Mouse (Mus musculus): ENCODE measurements around the gene Rnh1. TPM values are rescaled to one million over a fixed set of nuclear protein-coding genes. Genes with fewer than 3 reads are reported as not detected.
A peak's percentile ranks its signal among the peaks of the same experiment; 100 is the strongest.

Rnh1 gene
- polyA plus RNA-seq (2015; fragmentation: Nextera tagmentation; extraction: Ambion mirVana): 40.6 and 44.4 TPM in 2 replicates

- H3K4me1 ChIP-seq: peaks cover 25% of the 10 kb centered on the region
- H3K4me2 ChIP-seq: peak within 1 kb of the TSS; percentile 84
- no peaks in the 10 kb centered on the region for H3K27me3 ChIP-seq (replicated peaks)
- H3K4me3 ChIP-seq: peak within 1 kb of the TSS; percentile 55
- H3K27ac ChIP-seq: peak within 1 kb of the TSS; percentile 95
- WGBS: 2% methylated on average over 55 of the region's 55 CpGs
- peak; percentile 98 for ATAC-seq (replicated peaks)
- no peaks in the 10 kb centered on the region for H3K36me3 ChIP-seq (replicated peaks)
- H3K9me3 ChIP-seq: no peaks in the 10 kb centered on the region
- H3K9ac ChIP-seq: peak within 1 kb of the TSS; percentile 64
These were observed at the start of gene Rnh1 for GRCm38 (mm10) chr7:141172116-141173006. Gene Rnh1, minus strand, starts transcription at chr7:141172857.

- H3K4me1 ChIP-seq: peaks cover 22% of the 10 kb centered on the region
- peak overlapping the region; percentile 48 for H3K9ac ChIP-seq
- H3K4me2 ChIP-seq: peak overlapping the region; percentile 79
- H3K27me3 ChIP-seq (replicated peaks): no peaks in the 10 kb centered on the region
- 8% methylated on average over 8 of the region's 8 CpGs for WGBS
- H3K27ac ChIP-seq: peak overlapping the region; percentile 74
- ATAC-seq (replicated peaks): no peak; the same call in 1 of the 2 replicates
- H3K9me3 ChIP-seq: no peaks in the 10 kb centered on the region
- H3K36me3 ChIP-seq (replicated peaks): no peaks in the 10 kb centered on the region
- H3K4me3 ChIP-seq: peak overlapping the region; percentile 40
These were observed 49.4 kb upstream of the Rnh1 start for GRCm38 (mm10) chr7:141222126-141222467.

DNA sequence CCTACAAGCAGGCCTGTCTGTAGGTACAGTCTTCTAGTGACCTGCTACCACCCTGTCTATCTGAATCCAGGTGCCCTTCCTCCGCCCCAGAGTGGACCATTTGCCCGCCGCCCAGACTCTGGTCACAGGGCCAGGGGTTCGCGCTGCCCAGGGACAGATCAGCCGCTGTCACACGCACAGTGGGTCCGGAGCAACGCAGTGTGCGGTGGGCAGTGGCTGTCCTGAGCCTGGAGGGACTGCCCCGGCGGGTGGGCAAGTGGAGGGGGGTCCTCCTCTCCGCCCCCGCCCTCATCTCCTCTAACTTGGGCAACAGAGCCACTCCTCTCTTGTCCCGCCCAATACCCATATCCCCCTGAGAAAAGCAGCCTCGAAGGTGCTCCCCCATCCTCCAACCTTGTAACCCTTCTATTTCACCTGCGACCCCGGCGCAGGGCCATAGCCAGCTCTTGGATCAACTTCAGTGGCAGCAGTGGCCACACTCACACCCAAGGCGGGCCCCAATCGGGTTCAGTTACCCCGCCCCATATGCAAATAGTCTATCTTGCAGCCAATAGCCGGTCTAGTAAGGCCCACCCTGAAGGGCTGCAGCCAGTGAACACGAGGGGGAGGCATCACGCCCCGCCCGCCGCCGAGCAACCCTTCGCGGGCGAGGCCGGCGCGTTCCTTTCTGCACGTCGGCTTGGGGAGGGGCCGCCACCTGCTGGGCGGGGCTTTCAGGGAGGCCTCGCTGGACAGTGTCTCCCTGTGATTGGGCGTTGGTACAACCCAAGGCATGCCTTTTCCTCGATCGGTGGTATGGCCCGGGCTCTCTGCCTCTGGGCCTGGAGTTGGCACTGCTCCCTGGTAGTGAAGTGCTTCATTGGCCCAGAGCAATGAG lies 48.8 kb upstream of the Rnh1 start:
- peak; percentile 96 for ATAC-seq (replicated peaks)
- H3K9me3 ChIP-seq: no peaks in the 10 kb centered on the region
- no peaks in the 10 kb centered on the region for H3K27me3 ChIP-seq (replicated peaks)
- no peaks in the 10 kb centered on the region for H3K36me3 ChIP-seq (replicated peaks)
- H3K27ac ChIP-seq: peak overlapping the region; percentile 74
- peak overlapping the region; percentile 48 for H3K9ac ChIP-seq
- peak overlapping the region; percentile 40 for H3K4me3 ChIP-seq
- H3K4me1 ChIP-seq: peaks cover 26% of the 10 kb centered on the region
- 3% methylated on average over 44 of the region's 44 CpGs for WGBS
- H3K4me2 ChIP-seq: peak overlapping the region; percentile 79

- peak overlapping the region; percentile 79; the same call in 1 of the 2 replicates for H3K4me2 ChIP-seq
- WGBS: 67% methylated on average over 1 of the region's 1 CpGs
- H3K36me3 ChIP-seq (replicated peaks): no peaks in the 10 kb centered on the region
- H3K27ac ChIP-seq: no peak overlapping the region
- no peak for ATAC-seq (replicated peaks)
- no peak overlapping the region for H3K9ac ChIP-seq
- H3K27me3 ChIP-seq (replicated peaks): no peaks in the 10 kb centered on the region
- no peaks in the 10 kb centered on the region for H3K9me3 ChIP-seq
- H3K4me1 ChIP-seq: peaks cover 34% of the 10 kb centered on the region
- no peak overlapping the region for H3K4me3 ChIP-seq
These were observed 47.7 kb upstream of the Rnh1 start for GRCm38 (mm10) chr7:141220377-141220776.

DNA sequence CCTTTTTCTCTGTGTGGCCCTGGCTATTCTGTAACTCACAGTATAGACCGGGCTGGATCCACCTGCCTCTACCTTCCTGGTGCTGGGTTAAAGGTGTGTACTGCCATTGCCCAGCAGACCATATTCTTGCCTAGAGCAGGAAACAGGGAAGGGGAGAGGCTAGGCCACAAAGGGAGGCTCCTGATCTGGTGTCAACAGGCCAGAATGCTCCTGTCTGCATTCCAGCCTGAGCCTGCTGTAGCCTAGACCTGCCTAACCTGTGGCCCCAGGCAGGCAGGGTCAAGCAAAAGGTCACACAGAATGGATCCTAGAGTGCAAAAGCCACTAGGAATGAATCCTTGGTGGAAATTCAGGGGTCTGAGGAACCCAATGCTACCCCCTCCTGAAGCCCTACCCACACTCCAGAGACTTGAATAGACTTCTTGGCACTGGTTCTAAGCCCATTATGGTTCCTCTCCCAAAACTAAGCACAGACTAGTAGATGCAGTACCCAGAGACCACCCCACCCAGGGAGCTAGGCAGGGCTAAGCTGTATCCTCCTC lies 47.0 kb upstream of the Rnh1 start:
- Histone ChIP-seq H3K27ac (no peak overlapping the region), H3K27me3 (replicated peaks) (no peaks in the 10 kb centered on the region), H3K9ac (no peak overlapping the region), H3K4me1 (peaks cover 40% of the 10 kb centered on the region), H3K4me2 (no peak overlapping the region), H3K9me3 (no peaks in the 10 kb centered on the region), H3K4me3 (no peak overlapping the region), H3K36me3 (replicated peaks) (no peaks in the 10 kb centered on the region)
- ATAC-seq (replicated peaks): no peak
- WGBS: 100% methylated on average over 1 of the region's 1 CpGs

DNA sequence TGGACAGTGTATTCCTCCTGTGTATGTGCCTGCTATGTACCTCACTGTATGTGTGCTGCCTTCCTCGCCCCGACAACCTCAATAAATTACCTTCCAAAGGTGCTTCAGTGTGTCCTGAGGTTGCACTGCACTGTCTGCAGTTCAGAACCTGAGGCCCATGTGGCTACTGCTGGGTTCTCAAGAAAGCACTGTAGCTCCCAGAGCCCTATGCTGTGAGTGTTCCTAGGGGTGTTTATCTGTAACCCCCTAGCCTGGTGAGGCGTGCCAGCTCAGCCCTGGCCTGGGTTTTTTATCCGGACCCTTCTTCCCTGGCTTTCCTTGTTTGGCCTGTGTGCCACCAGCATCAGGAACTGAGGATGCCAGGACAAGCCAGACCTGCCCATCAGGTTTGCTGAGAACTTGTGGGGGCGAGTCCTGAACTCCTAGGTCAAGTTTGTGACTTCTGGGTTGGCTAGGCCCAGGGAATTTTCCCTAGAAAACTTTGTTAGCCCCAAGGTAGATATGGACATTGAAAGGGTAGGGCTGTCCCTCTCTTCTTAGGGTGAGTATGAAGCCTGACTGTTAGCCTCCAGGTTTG lies 46.0 kb upstream of the Rnh1 start:
- no peak overlapping the region for H3K4me2 ChIP-seq
- H3K36me3 ChIP-seq (replicated peaks): no peaks in the 10 kb centered on the region
- H3K27ac ChIP-seq: no peak overlapping the region
- H3K27me3 ChIP-seq (replicated peaks): no peaks in the 10 kb centered on the region
- H3K9ac ChIP-seq: no peak overlapping the region
- WGBS: 87% methylated on average over 5 of the region's 5 CpGs
- H3K4me1 ChIP-seq: peaks cover 40% of the 10 kb centered on the region
- H3K4me3 ChIP-seq: no peak overlapping the region
- no peak for ATAC-seq (replicated peaks)
- H3K9me3 ChIP-seq: no peaks in the 10 kb centered on the region

- no peak overlapping the region for H3K9ac ChIP-seq
- H3K27ac ChIP-seq: no peak overlapping the region
- H3K36me3 ChIP-seq (replicated peaks): no peaks in the 10 kb centered on the region
- no peak for ATAC-seq (replicated peaks)
- no peaks in the 10 kb centered on the region for H3K9me3 ChIP-seq
- peaks cover 40% of the 10 kb centered on the region for H3K4me1 ChIP-seq
- no peak overlapping the region for H3K4me2 ChIP-seq
- WGBS: 88% methylated on average over 3 of the region's 3 CpGs
- no peak overlapping the region for H3K4me3 ChIP-seq
- H3K27me3 ChIP-seq (replicated peaks): no peaks in the 10 kb centered on the region
These were observed 45.5 kb upstream of the Rnh1 start for GRCm38 (mm10) chr7:141218141-141218540.

- Histone ChIP-seq H3K4me1 (peaks cover 35% of the 10 kb centered on the region), H3K9ac (no peak overlapping the region), H3K27me3 (replicated peaks) (no peaks in the 10 kb centered on the region), H3K9me3 (no peaks in the 10 kb centered on the region), H3K27ac (no peak overlapping the region), H3K4me2 (no peak overlapping the region), H3K36me3 (replicated peaks) (no peaks in the 10 kb centered on the region), H3K4me3 (no peak overlapping the region)
- WGBS: 90% methylated on average over 17 of the region's 17 CpGs
- no peak for ATAC-seq (replicated peaks)
These were observed 44.8 kb upstream of the Rnh1 start for GRCm38 (mm10) chr7:141217343-141218013.

- Histone ChIP-seq H3K9me3 (no peaks in the 10 kb centered on the region), H3K4me3 (no peak overlapping the region), H3K9ac (no peak overlapping the region), H3K27me3 (replicated peaks) (no peaks in the 10 kb centered on the region), H3K27ac (no peak overlapping the region), H3K36me3 (replicated peaks) (no peaks in the 10 kb centered on the region), H3K4me1 (peaks cover 29% of the 10 kb centered on the region), H3K4me2 (no peak overlapping the region)
- ATAC-seq (replicated peaks): no peak
- WGBS: 93% methylated on average over 11 of the region's 11 CpGs
These were observed 44.2 kb upstream of the Rnh1 start for GRCm38 (mm10) chr7:141216894-141217293.

- ATAC-seq (replicated peaks): peak; percentile 61; the same call in 1 of the 2 replicates
- H3K27ac ChIP-seq: peak overlapping the region; percentile 76
- WGBS: 1% methylated on average over 42 of the region's 42 CpGs
- peak overlapping the region; percentile 66 for H3K9ac ChIP-seq
- H3K4me2 ChIP-seq: peak overlapping the region; percentile 99
- no peaks in the 10 kb centered on the region for H3K9me3 ChIP-seq
- H3K4me1 ChIP-seq: peaks cover 22% of the 10 kb centered on the region
- peak overlapping the region; percentile 85 for H3K4me3 ChIP-seq
- no peaks in the 10 kb centered on the region for H3K36me3 ChIP-seq (replicated peaks)
- H3K27me3 ChIP-seq (replicated peaks): no peaks in the 10 kb centered on the region
These were observed 43.5 kb upstream of the Rnh1 start for GRCm38 (mm10) chr7:141215880-141216733.

Measured in midbrain, embryonic 15.5 days (tissue).